Mouse (Mus musculus): Measurements from ENCODE around the gene Pik3cg.

- TF ChIP-seq CTCF (IDR thresholded peaks at IDR 0.05) (no peak), POLR2A (IDR thresholded peaks at IDR 0.05; ENCODE audit: insufficient read depth, low read depth, low read length) (no peak), EP300 (IDR thresholded peaks at IDR 0.05; ENCODE audit: insufficient read depth, low read depth, low read length) (no peak)
These were observed 22.9 kb upstream of the Pik3cg start for GRCm38 (mm10) chr12:32231398-32231797.

Measured in heart, adult 2 months (tissue).